Mouse (Mus musculus) frontal cortex, postnatal 36 days (tissue): ENCODE data around the gene Cyp4f37.
A peak's percentile ranks its signal among the peaks of the same experiment; 100 is the strongest.
"Not testable (repeated sequence)": the region's sequence is repeated elsewhere in the genome, so short reads cannot be mapped to it uniquely, and the experiment has no call there.

Experiments used
- DNase-seq, 2 experiments: peaks; one replicate each; pipeline ENCODE4 v3.0.0; 2022; ENCODE audit warnings: low spot score in 2 of 2

Cyp4f37 gene

GRCm38 (mm10) chr17:32621018-32621417 lies at the start of gene Cyp4f37:
Gene Cyp4f37 (plus strand): TSS chr17:32621309.
- not testable (repeated sequence) for DNase-seq

GRCm38 (mm10) chr17:32573286-32573685 lies 47.8 kb upstream of the Cyp4f37 start:
- DNase-seq = not testable (repeated sequence)

GRCm38 (mm10) chr17:32577496-32578186 lies 43.5 kb upstream of the Cyp4f37 start:
- no peak for DNase-seq

GRCm38 (mm10) chr17:32596494-32596893 lies 24.6 kb upstream of the Cyp4f37 start:
- no peak for DNase-seq

- no peak for DNase-seq
Observed at GRCm38 (mm10) chr17:32608055-32608454, 13.1 kb upstream of the Cyp4f37 start.

GRCm38 (mm10) chr17:32610231-32610630 lies 10.9 kb upstream of the Cyp4f37 start:
- not testable (repeated sequence) for DNase-seq

GRCm38 (mm10) chr17:32610896-32611295 lies 10.2 kb upstream of the Cyp4f37 start:
- no peak for DNase-seq

GRCm38 (mm10) chr17:32612417-32612816 lies 8.7 kb upstream of the Cyp4f37 start:
- DNase-seq = no peak

GRCm38 (mm10) chr17:32617252-32617651 lies 3.9 kb upstream of the Cyp4f37 start:
- no peak for DNase-seq

GRCm38 (mm10) chr17:32629726-32630125 lies 8.6 kb downstream of the Cyp4f37 start:
- DNase-seq = not testable (repeated sequence)

- DNase-seq = no peak
Observed at GRCm38 (mm10) chr17:32631936-32632335, 10.8 kb downstream of the Cyp4f37 start.

GRCm38 (mm10) chr17:32634242-32634971 lies 13.3 kb downstream of the Cyp4f37 start:
- not testable (repeated sequence) for DNase-seq

- DNase-seq = peak; percentile 86 to 87
Observed at GRCm38 (mm10) chr17:32634972-32635314, 13.8 kb downstream of the Cyp4f37 start.

GRCm38 (mm10) chr17:32636341-32636740 lies 15.2 kb downstream of the Cyp4f37 start:
- DNase-seq = no peak

- no peak for DNase-seq
Observed at GRCm38 (mm10) chr17:32637151-32637550, 16.0 kb downstream of the Cyp4f37 start.

- DNase-seq = no peak
Observed at GRCm38 (mm10) chr17:32646631-32647030, 25.5 kb downstream of the Cyp4f37 start.

GRCm38 (mm10) chr17:32653860-32654259 lies 32.8 kb downstream of the Cyp4f37 start:
- DNase-seq = no peak

GRCm38 (mm10) chr17:32657041-32657440 lies 35.9 kb downstream of the Cyp4f37 start:
- DNase-seq = no peak

GRCm38 (mm10) chr17:32658246-32658645 lies 37.1 kb downstream of the Cyp4f37 start:
- DNase-seq = no peak

- peak in 1 of 2 experiments; percentile 4 for DNase-seq
Observed at GRCm38 (mm10) chr17:32658712-32659111, 37.6 kb downstream of the Cyp4f37 start, which contains the start of gene Cyp4f40. Gene Cyp4f40 (plus strand): TSS chr17:32658900.

GRCm38 (mm10) chr17:32673976-32674375 lies 52.9 kb downstream of the Cyp4f37 start:
- DNase-seq = no peak

- DNase-seq = no peak
Observed at GRCm38 (mm10) chr17:32676040-32676635, 55.0 kb downstream of the Cyp4f37 start.

GRCm38 (mm10) chr17:32680404-32680803 lies 59.3 kb downstream of the Cyp4f37 start:
- peak; percentile 18 to 40 for DNase-seq
